Mouse (Mus musculus) gastrocnemius, postnatal 10 days (tissue): ENCODE data around the gene Gng11. TPM values are rescaled to one million over a fixed set of nuclear protein-coding genes. Genes with fewer than 3 reads are reported as not detected.

ENCODE experiments used
- DNase-seq: peaks from one replicate; pipeline ENCODE4 v3.0.0; 2021; ENCODE audit warnings: mixed read lengths
- long read RNA-seq, 2 experiments: library from polyadenylated mRNA; stranded (forward); transcript quantifications; one replicate each; pipeline ENCODE4 v2.0.0; 2021
- total RNA-seq, 2 experiments: library from RNA; stranded (reverse); gene quantifications; 2 replicates each; pipeline ENCODE4 v1.2.3; 2021

Gene Gng11
- total RNA-seq, result 10 to 100 TPM; 64.0 to 65.6 TPM
- long read RNA-seq, experiment 1, transcript Gng11-201 (2 exons, 919 nt), result major isoform, 31 of 33 reads
- long read RNA-seq, experiment 1, partial matches to known transcripts, result 2 of 33 reads
- long read RNA-seq, experiment 1, other reads (novel, unspliced or antisense), result 0 of 33 reads
- long read RNA-seq, experiment 2, transcript Gng11-201 (2 exons, 919 nt), result major isoform, 36 of 41 reads
- long read RNA-seq, experiment 2, partial matches to known transcripts, result 5 of 41 reads
- long read RNA-seq, experiment 2, other reads (novel, unspliced or antisense), result 0 of 41 reads

DNA sequence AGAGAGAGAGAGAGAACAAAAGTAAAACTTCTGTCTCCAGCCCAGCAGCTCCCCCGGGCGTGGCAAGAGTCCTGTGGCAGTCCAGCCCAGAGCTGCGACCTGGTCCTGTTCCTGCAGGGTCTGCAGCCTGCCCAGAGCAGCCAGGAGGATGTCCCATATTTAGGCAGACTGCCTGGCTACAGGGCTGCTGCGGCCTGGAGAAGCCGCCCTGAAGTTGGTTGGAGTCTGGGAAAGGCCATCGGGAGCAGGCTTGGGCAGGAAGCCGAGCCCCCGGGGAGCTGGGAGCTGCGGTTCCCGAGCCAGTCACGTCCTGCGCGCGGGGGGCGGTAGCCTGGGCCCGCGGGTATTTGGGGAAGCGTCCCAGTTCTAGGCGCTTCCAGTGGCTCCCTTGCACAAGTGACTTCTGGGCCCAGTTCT lies at the start of gene Gng11:
TSS of gene Gng11 (plus strand) at position 15 of the 417 bp plus-strand sequence.
- peak; percentile 82 for DNase-seq

DNA sequence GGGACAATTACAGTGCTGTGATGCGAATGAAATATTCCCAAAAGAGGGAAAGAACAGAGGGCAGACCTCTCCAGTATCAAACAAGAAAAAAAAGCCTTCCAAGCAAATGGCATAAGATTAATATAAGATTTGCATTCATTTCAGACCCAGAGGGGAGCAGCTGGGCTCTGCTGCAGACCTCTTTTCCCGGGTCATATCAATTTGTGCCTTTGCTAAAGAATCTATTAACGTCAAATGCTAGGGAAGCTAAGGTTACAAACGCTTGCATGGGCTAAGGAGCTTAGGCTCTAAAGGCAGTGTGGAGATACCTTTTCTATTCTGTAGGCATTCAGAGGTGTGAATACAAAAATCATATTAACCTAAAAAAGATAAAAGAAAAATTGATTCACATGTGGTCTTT lies 48.7 kb upstream of the Gng11 start:
- no peak for DNase-seq

DNA sequence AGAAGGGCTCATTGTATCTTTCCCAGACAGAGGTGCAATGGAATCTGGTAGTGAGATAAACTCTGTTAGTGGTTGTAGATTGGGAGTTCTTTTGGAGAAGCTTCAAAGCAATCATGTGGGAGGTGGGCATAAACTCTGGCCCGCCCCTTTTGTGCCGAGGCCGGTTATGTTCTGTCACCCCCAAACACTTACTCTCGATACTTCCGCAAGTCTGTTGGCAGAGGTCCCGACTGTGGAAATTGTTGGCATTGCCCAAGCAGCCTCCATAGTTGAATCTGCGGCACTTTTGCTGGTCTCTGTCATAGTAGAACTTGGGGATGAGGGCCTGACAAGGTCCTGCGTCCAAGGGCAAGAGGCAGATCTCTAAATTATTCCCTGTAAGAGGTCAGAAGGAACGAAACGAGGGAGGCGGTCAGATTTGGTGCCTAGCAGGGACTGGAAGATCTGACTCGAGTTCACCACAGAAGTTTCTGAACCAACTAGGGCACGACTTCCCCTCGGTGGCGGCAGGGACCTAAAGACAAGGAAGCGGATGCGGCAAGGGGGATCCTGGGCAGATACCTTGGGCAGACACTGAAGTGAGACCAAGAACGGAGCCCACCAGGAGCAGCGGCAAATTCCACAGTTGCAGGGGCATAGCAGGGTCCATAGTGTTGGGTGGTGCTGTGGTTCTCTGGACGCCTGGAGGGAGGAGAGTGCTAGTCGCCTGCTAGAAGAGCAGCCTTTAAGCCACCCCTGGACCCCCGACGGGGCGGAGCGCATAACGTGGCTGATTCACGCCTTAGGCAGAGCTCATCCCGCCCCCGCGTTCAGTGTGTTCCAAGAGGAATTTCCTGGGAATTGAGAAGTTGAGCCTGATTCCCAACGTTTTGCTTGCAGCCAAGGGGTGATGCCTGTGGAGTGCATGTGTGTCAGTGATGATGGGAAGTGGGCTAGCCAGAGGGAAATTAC lies 35.8 kb upstream of the Gng11 start:
- peak; percentile 31 for DNase-seq

DNA sequence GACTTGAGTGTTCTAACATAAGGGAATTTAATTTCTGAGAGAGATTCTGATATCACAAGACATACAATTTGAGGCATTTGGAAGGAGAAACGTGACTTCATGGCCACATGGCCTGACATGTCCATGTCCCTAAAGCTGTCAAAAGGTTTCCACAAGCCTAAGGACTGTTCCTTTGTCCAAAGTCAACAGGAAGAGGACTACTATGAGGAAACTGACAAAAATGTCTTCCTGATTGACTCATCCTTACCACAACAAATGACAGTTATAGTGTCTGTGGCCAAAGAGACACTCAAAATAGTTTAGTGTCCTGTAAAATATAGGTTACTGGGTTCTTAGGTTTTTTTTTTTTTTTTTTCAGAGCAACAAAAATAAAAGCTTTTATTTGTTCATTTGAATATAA lies 30.0 kb upstream of the Gng11 start:
- no peak for DNase-seq

DNA sequence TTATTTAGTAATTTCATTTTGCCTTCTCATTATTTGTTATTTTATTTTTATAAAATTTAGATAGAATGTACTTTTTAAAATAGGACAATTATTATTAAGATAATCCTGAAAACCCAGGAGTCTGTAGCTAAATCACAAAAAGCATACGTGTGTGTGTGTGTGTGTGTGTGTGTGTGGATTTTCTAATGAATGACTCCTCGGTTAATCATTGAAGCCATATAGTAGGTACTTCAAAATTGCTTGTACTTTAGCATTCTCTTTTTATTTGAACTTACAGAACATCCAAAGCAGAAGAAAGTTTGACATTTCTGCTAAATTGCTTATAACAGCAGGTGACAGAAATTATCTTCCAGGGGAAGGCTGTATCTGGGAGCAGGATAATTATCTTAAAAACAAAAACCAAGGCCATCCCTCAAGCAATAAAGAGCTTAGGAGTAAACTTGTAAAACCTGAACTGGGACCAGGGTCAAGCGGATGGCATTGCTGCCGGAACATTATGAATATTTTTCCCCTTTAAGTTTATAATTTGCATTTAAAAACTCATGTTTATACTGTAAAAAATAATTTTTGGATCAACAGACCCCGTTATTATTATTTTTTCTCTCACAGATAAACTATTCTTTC lies 20.9 kb upstream of the Gng11 start:
- no peak for DNase-seq

GRCm38 (mm10) chr6:3988750-3989149 lies 15.0 kb upstream of the Gng11 start, which contains the start of gene Tfpi2:
Gene Tfpi2, minus strand, starts transcription at chr6:3988919.
- no peak for DNase-seq

GRCm38 (mm10) chr6:3993492-3993891 lies 10.2 kb upstream of the Gng11 start, which contains the start of gene Gngt1:
Gene Gngt1, plus strand, starts transcription at chr6:3993792.
- no peak for DNase-seq

GRCm38 (mm10) chr6:3998089-3998488 lies 5.6 kb upstream of the Gng11 start:
- DNase-seq, result no peak

GRCm38 (mm10) chr6:3999296-3999695 lies 4.4 kb upstream of the Gng11 start:
- no peak for DNase-seq

DNA sequence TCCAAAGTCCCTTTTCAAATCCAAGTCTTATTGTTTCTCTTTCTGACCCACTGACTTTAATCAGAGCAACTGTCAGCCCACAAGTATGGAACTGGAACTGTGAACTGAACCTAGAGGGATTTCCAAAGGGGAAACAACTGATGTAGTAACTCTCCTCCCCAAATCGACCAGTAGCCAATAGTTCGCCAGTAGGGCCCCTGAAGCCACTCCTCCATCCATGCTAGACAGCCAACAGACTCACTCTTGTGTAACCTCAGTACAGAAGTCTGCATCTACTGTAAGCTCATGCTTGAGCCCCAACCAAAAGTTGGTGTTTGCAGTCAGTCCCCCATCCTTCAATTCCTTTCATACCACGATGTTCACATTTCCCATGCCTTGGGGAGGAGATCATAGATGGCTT lies 3.0 kb upstream of the Gng11 start:
- no peak for DNase-seq

DNA sequence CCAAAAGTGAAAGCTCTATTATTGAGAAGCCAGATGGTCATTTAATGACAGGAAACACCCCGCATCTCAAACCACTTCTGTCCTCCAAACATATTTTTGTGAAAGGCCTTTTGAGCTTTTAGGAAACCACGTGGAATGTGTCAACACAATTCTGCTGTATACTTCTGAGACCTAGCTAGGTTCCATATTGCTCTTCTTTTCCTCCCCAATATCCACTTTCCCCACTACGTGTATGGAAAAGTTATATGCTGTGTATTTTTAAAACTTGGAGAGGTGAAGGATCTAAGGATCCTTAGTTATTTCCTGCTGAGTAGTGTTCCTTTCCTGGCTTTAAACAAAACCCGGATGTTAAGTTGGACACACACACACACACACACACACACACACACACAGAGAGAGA lies 259 bp upstream of the Gng11 start:
- no peak for DNase-seq

DNA sequence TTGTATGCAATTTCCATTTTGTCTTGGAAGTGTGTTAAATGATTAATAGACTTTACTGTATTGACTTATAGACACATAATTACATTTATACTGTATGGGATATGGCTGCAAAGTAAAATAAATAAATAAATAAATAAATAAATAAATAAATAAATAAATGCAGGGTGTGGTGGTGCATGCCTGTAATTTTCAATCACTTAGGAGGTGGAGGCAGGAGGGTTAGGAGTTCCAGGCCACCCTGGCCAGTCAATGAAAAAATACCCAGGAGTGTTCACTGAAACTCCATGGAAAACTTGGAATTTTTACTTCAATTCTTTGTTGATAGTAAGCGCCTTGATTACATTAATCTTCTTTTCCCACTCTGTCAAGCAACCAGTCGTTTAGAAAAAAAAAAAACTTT lies 1.1 kb downstream of the Gng11 start:
- no peak for DNase-seq

- no peak for DNase-seq
Measured at GRCm38 (mm10) chr6:4008501-4009040, 4.9 kb downstream of the Gng11 start.

GRCm38 (mm10) chr6:4009548-4009947 lies 5.8 kb downstream of the Gng11 start:
- DNase-seq, result no peak

DNA sequence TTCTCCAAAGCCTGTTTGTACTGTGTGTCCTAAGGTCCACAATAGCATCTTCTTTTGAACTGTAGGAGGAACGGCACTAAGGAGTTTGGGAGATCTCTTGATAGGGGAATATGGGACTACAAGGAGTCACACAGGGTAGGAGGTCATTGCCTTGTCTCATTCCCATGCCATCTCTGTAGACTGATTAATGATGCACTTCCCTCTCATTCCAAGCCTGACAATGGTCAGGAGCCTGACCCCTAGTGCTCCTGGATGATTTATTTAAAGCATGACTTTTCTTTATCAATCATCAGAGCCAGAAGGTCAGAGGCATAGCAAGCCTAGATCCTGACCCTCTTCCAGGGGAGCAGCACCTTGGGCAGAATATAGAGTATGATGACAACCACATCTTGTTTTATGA lies 18.9 kb downstream of the Gng11 start:
- no peak for DNase-seq

- DNase-seq, result no peak
Measured at GRCm38 (mm10) chr6:4026367-4026766, 22.7 kb downstream of the Gng11 start.

DNA sequence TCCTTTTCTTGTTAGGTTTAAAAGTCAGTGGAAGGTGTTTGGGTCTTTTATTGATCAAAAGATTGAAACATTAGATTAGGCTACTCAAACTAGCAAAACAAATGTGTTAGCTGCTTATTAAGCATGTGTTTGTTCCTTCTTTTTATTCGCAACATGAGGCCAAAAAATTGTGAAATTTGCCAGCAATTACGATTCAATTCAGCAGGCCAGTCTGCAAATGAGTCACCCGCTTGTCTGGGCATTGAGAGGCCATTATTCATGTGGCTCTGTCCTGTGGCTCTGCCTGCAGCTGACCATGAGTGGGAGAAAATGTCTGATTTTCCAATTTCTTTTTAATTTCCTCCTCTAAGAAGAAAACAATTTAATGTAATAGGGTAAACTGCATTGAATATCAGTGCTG lies 27.3 kb downstream of the Gng11 start:
- no peak for DNase-seq

DNA sequence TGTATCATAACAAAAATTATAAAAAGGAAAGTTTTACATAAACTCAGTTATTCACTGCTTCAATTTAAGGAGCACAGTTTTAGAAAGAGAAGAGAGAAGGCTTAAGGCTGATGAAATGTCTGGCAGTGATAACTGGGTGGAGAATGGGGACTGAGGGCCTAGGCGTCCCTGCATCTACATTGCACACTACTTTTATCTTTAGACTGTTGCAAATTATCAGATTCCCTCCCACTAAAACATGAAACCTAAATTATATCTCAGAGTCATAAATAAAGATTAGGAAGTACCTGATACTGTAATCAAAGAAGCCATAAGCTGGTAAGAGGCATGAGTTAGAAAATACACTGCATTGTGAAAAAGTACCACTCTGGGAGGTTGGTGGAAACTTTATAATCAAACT lies 38.1 kb downstream of the Gng11 start:
- DNase-seq, result no peak

DNA sequence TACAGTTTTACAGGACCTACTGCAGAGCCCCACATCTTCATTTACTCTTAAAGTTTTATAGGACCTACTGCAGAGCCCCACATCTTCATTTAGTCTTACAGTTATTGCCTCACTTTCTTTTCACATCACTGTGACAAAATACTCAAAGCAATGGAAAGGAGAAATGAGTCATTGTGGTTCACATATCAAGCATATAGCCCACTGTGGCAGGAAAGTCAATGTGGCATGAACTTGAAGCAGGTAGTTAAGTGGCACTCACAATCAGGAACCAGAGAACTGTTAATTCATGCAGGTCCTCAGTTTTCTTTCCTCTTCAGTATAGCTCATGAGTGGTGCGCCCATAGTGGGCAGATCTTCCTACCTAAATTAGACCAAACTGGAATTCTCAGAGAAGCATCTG lies 43.5 kb downstream of the Gng11 start:
- no peak for DNase-seq

DNA sequence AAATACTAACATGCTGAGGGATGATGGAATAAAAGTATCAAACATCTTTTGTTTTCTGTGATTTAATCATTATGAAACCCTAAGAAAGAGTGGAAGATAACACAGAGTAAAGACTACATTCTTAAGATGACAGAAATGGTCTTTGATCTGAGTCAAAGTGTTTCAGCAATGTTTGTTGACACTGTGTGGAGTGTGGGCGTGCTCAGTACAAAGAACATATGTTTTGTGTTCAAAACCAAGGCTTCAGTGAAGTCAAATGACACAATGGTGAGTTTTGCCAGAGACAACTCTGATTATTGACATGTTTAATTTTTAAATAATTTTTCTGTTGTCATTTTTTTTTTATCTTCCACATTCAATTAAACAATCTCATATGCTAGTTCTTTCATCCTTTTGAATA lies 49.1 kb downstream of the Gng11 start:
- DNase-seq, result no peak

DNA sequence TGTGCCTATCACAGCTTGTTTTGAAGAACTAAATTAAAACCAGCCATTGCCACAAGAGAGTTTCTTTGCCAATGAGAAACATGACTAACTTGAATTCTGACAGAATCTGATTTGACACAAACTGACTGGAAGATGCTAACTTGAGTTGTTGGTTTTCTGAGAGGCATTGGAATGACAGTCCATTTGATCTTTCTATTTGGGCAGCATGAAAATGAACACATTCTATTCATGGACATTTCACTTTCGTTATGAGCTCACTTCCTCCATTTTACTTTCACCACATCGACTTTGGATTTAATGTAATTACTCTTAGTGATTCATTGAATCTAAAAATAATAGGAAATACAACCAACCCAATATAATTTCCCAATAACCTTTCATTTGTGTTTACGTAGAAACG lies 50.7 kb downstream of the Gng11 start:
- DNase-seq, result no peak
